Mouse (Mus musculus) small intestine, adult 2 months (tissue): Measurements from ENCODE around the gene Mrps23. TPM values are rescaled to one million over a fixed set of nuclear protein-coding genes. Genes with fewer than 3 reads are reported as not detected.

ENCODE experiments used
- H3K27ac ChIP-seq: fragments of 200-500 bp; 2 replicates; pipeline ENCODE4 v1.5.1; 2012; ENCODE audit warnings: low read depth, low read length, control low read depth, inconsistent platforms; ENCODE audit not compliant: insufficient read depth
- H3K27me3 ChIP-seq: fragments of 200-500 bp; 2 replicates; pipeline ENCODE4 v1.6.1; 2012; ENCODE audit warnings: mild to moderate bottlenecking, moderate library complexity, low read length, inconsistent platforms; ENCODE audit not compliant: control insufficient read depth, insufficient read depth
- H3K36me3 ChIP-seq: fragments of 200-500 bp; 2 replicates; pipeline ENCODE4 v1.6.1; 2012; ENCODE audit warnings: mild to moderate bottlenecking, low read length, control low read depth, inconsistent platforms; ENCODE audit not compliant: control insufficient read depth, insufficient read depth
- H3K4me1 ChIP-seq: fragments of 200-500 bp; 2 replicates; pipeline ENCODE4 v1.6.1; 2012; ENCODE audit warnings: low read length, inconsistent platforms, mixed read lengths; ENCODE audit not compliant: control insufficient read depth, insufficient read depth, insufficient read length
- H3K4me3 ChIP-seq: fragments of 200-500 bp; 2 replicates; pipeline ENCODE4 v1.5.1; 2012; ENCODE audit warnings: low read depth, mild to moderate bottlenecking, control low read depth, inconsistent platforms, low read length, moderate library complexity
- CTCF ChIP-seq: fragments of 200-500 bp; IDR thresholded peaks from 2 replicates; pipeline ENCODE4 v1.5.1; 2012; ENCODE audit warnings: low read depth, mild to moderate bottlenecking, control low read depth, inconsistent platforms, low read length, moderate library complexity, mixed read lengths; ENCODE audit not compliant: insufficient replicate concordance, insufficient read length; ENCODE audit errors: extremely low read depth
- POLR2A ChIP-seq: fragments of 200-500 bp; IDR thresholded peaks from 2 replicates; pipeline ENCODE4 v1.6.1; 2012; ENCODE audit warnings: low read depth, mild to moderate bottlenecking, control low read depth, inconsistent platforms, low read length, moderate library complexity
- WGBS: fragments of 180-500 bp; shearing (Covaris S2); methylation state at CpG from one replicate; pipeline ENCODE4 v1.1.7; 2018; 5-methylcytosine and 5-hydroxymethylcytosine counted together
- polyA plus RNA-seq: library from polyadenylated mRNA; depleted of rRNA; stranded (reverse); fragments of >200 nt; gene quantifications from 2 replicates; pipeline ENCODE4 v1.2.3, GENCODE M21; 2012; rRNA removed

Gene Mrps23
- polyA plus RNA-seq, result 9.4 and 17.5 TPM in 2 replicates

DNA sequence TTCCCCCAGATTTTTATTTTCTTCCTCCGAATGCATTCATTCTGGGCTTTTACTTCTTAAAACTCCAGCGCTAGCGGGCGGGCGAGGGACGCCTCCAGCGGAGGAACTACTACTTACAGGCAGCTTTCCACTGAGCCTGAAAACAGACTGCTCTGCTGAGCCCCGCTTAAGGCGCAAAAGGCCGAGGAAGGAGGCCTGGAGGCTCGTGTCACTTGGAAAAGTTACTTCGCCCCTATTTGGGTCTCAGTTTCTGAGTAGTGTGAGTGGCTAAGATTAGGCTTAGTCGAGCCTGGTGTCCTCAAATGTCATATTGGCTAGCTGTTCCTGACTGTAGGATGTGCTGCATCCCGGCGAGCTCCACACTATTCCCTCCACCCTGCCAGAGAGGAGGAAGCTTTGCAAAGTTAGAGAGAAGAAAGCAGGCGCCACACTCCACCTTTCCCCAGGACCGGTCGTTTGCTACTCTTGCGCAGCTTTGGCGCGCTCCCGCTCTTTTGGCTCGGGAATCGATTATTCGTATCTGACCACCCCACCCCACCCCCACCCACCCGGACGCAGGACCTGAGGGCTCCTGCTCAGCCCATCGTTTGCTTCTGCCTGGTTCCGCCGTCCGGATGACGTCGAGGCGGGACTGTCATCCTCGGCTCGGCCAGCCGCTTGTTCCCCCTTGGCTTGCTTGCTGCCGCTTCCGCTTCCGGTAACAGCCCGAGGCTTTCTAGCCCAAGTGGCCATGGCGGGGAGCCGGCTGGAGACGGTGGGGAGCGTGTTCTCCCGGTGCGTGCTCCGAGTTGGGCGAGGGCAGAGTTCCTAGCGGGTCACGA lies at the start of gene Mrps23:
Gene Mrps23 (plus strand): TSS at position 677 of the 821 bp plus-strand sequence.
- WGBS, result under 1% methylated on average over 51 of the region's 51 CpGs
- H3K4me3 ChIP-seq, result peak within 1 kb of the TSS; percentile 87
- peak; percentile 85 for TF ChIP-seq POLR2A
- peak; percentile 49; the same call in 1 of the 2 replicates for TF ChIP-seq CTCF
- peaks cover 9% of the 10 kb centered on the region for H3K36me3 ChIP-seq
- H3K4me1 ChIP-seq, result no peaks in the 10 kb centered on the region; the same call in 1 of the 2 replicates
- no peaks in the 10 kb centered on the region for H3K27me3 ChIP-seq
- H3K27ac ChIP-seq, result peak within 1 kb of the TSS; percentile 79

DNA sequence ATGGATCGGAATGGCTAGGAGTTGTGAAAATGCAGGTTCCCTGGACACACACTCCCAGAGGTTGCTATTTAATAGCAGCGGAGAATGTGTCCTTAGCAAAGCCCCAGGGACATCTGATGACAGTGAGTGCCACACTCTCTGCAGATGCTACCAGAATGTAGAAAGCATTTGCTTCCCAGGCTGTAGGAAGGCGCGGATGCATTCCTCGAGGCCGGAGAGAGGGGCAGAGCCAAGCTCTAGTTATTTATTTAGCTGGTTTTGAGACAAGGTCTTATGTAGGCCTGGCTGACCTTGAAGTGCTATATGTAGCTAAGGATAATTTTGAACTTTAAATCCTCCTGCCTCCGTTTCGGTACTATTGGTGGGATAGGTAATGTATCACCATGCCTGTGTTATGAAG lies 49.7 kb upstream of the Mrps23 start:
- TF ChIP-seq CTCF (no peak), POLR2A (no peak)
- Histone ChIP-seq H3K27me3 (no peaks in the 10 kb centered on the region), H3K4me3 (no peak overlapping the region), H3K27ac (peak overlapping the region; percentile 19), H3K4me1 (peaks cover 24% of the 10 kb centered on the region), H3K36me3 (no peaks in the 10 kb centered on the region)
- 51% methylated on average over 8 of the region's 8 CpGs for WGBS

DNA sequence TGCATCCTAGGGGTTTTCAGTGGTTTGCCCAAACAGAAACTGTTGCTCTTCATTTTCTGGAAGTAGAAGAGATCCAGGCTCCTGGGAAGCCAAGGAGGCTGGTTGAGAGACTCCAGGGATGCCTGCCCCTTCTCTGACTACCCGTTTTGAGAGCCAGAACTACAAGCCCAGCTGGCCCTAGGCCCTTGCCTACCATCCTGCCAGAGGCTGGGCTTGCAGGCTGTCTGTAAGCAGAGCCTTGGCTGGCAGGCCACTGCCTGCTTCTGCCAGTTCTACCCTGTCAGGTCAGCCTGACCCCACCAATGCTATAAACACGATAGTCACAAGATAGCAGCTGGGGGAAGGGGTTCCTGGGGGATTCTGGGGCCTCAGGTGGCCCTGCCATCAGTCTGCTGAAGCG lies 48.7 kb upstream of the Mrps23 start:
- Histone ChIP-seq H3K27ac (peak overlapping the region; percentile 87), H3K4me1 (peaks cover 28% of the 10 kb centered on the region)

DNA sequence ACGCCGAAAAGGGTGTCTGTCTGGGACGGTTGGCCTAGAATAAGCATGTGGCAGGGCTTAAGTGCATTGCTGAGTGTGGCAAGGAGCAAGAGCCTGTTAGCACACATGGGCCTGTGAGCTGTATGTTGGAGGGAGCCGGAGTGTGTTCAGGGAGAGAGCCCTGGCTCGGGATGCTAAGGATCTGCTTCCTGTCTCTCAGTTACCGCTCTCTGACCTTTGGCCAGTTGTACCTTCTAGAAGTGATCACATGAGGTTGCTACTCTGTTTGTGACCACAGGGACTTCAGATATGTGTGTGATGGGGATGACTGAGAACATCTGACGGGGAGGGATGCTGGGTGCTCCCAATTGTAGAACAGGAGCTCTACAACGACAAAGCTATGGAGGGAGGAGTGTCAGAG lies 48.2 kb upstream of the Mrps23 start:
- Histone ChIP-seq H3K36me3 (no peaks in the 10 kb centered on the region), H3K4me1 (peaks cover 29% of the 10 kb centered on the region), H3K4me3 (no peak overlapping the region), H3K27me3 (no peaks in the 10 kb centered on the region), H3K27ac (peak overlapping the region; percentile 87)
- 51% methylated on average over 8 of the region's 8 CpGs for WGBS
- no peak for TF ChIP-seq POLR2A
- no peak for TF ChIP-seq CTCF

More for the DNA sequence above, 48.7 kb upstream of the Mrps23 start:
- Histone ChIP-seq H3K36me3 (no peaks in the 10 kb centered on the region), H3K27me3 (no peaks in the 10 kb centered on the region), H3K4me3 (no peak overlapping the region)
- WGBS, result 59% methylated on average over 3 of the region's 3 CpGs
- TF ChIP-seq POLR2A (no peak), CTCF (no peak)

DNA sequence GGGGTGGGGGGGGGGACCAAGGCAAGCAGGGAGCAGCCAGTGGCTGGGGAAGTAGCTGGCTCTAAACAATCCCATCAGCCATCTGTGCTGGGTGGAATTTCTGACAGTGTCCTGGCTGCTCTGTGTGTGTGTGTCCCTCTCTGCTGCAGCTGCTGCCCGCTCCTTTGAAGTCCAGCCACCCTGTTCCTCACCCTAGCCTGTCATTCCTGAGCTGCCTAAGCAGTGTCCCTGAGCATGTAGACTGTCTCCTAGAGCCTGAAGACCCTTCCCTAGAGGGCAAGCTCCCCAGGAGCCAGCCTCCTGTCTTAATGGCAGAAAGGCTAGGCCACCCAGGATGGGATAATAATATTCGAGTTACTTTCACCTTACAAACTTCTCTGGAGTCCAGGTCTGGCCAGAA lies 47.8 kb upstream of the Mrps23 start:
- peak overlapping the region; percentile 87 for H3K27ac ChIP-seq
- no peaks in the 10 kb centered on the region for H3K27me3 ChIP-seq
- H3K4me3 ChIP-seq, result no peak overlapping the region
- TF ChIP-seq CTCF (no peak), POLR2A (no peak)
- no peaks in the 10 kb centered on the region for H3K36me3 ChIP-seq
- WGBS, result 63% methylated on average over 2 of the region's 2 CpGs
- H3K4me1 ChIP-seq, result peaks cover 25% of the 10 kb centered on the region

DNA sequence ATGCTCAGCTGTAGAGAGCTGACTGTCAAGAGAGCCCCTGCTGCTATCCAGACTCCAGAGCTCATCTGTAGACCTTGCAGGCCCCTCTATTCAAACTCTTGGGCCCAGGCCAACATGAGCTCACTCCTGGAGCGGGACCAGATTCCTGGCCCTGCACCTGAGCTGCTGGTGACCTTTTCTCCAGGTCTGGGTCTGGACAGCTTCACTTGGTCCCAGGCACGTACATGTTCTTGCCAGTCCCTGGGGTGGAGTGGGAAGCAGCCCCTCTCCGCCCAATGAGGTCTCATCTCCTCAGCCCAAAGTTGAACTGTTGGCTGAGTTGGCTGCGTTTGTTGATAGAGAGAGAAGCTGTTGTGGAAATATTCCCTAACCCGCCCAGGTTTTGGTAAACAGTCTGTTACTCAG lies 45.3 kb upstream of the Mrps23 start:
- no peak overlapping the region for H3K4me3 ChIP-seq
- H3K27ac ChIP-seq, result peak overlapping the region; percentile 79
- no peaks in the 10 kb centered on the region for H3K27me3 ChIP-seq
- H3K4me1 ChIP-seq, result peaks cover 16% of the 10 kb centered on the region
- H3K36me3 ChIP-seq, result no peaks in the 10 kb centered on the region
- TF ChIP-seq POLR2A (no peak), CTCF (no peak)
- 56% methylated on average over 5 of the region's 5 CpGs for WGBS

DNA sequence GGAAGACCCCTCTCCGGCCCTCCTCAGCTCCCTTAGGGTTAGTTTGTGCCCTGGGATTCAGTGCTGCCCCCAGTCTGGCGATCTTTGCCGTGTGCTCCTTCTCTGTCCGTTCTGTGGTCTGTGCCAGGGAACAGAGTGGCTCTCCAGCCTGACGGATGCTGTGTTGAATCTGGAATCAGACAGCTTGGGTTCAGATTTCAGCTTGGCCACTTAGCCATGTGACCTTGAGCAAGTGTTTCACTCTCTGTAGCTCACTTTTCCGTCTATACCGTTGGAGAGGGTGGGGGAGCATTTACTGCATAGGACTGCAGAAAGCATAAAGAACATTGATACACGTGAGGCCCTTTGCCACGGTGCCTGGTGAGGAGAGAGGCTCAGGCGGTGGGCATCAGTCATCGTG lies 44.8 kb upstream of the Mrps23 start:
- H3K4me3 ChIP-seq, result no peak overlapping the region
- H3K27me3 ChIP-seq, result no peaks in the 10 kb centered on the region
- WGBS, result 74% methylated on average over 11 of the region's 11 CpGs
- peaks cover 15% of the 10 kb centered on the region for H3K4me1 ChIP-seq
- H3K36me3 ChIP-seq, result no peaks in the 10 kb centered on the region
- H3K27ac ChIP-seq, result peak overlapping the region; percentile 79
- TF ChIP-seq CTCF (no peak), POLR2A (no peak)
